Mouse (Mus musculus) pancreas, adult 10 weeks (tissue): ENCODE data around the gene Gm4450. TPM values are rescaled to one million over a fixed set of nuclear protein-coding genes. Genes with fewer than 3 reads are reported as not detected.

ENCODE experiments used
- polyA plus RNA-seq: library from polyadenylated mRNA; stranded (reverse); fragments of 350-450 nt; fragmentation: Illumina TruSeq; extraction: RNeasy Lipid Tissue Mini Kit (QIAGEN cat#74804); gene quantifications from one replicate; pipeline ENCODE4 v1.2.3, GENCODE M21; 2015; ENCODE audit warnings: low read depth, low replicate concordance; ENCODE audit not compliant: insufficient read depth

Gm4450 gene
- polyA plus RNA-seq: not detected

GRCm38 (mm10) chr3:98457026-98457425 is at the start of gene Gm4450:
Gene Gm4450 (minus strand): TSS chr3:98457126.

Other genes with a start within 250 kb of the Gm4450 start
- not detected for gene Reg4, start 235.0 kb downstream of the Gm4450 start, polyA plus RNA-seq
- gene Hmgcs2, start 176.7 kb downstream of the Gm4450 start, polyA plus RNA-seq: 8.3 TPM
- 59.2 TPM for gene Phgdh, start 117.1 kb downstream of the Gm4450 start, polyA plus RNA-seq
- gene Zfp697, start 74.7 kb downstream of the Gm4450 start, polyA plus RNA-seq: 1.3 TPM
- not detected for gene Hsd3b4, start 53.4 kb upstream of the Gm4450 start, polyA plus RNA-seq
- not detected for gene Gm10681, start 131.7 kb upstream of the Gm4450 start, polyA plus RNA-seq
- not detected for gene Hsd3b5, start 173.1 kb upstream of the Gm4450 start, polyA plus RNA-seq